Mouse (Mus musculus) frontal cortex, postnatal 25 days (tissue): ENCODE data around the gene Slc35b1.

Source experiments
- DNase-seq, 2 experiments: peaks; one replicate each; pipeline ENCODE4 v3.0.0; 2022; ENCODE audit warnings: low spot score in 2 of 2

The Slc35b1 gene

GRCm38 (mm10) chr11:95431344-95431743 lies 46.9 kb downstream of the Slc35b1 start:
- DNase-seq, result no peak

GRCm38 (mm10) chr11:95432194-95432593 lies 47.7 kb downstream of the Slc35b1 start:
- DNase-seq, result no peak
